Mouse (Mus musculus): ENCODE measurements around the gene Osbpl8.

The Osbpl8 gene

GRCm38 (mm10) chr10:111302486-111302885, 137.9 kb downstream of the Osbpl8 start:
- DNase-seq (ENCODE audit: low read depth, low spot score): no peak

- no peak for DNase-seq (ENCODE audit: low read depth, low spot score)
Observed at GRCm38 (mm10) chr10:111308850-111309501, 144.4 kb downstream of the Osbpl8 start.

DNA sequence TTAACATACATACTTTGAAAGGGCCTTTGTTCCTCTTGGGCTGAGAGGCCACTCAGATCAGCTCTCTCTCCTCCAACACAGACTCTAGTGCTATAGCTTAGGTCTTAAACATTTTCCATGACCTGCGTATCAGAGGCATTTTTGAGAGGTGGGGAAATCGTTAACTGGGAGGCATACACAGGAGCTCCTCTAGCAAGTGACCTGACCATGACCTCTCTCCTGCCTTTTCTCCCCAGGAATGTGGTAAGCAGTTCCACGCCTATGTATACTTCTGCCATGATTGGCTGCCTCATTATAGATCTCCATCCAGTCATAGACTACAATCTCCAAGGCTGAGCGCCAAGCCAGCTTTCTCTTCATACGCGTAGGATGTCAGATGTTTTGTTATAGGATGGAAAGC, 148.7 kb downstream of the Osbpl8 start:
- no peak for DNase-seq (ENCODE audit: low read depth, low spot score)

- no peak for DNase-seq (ENCODE audit: low read depth, low spot score)
Observed at GRCm38 (mm10) chr10:111314636-111315395, 150.3 kb downstream of the Osbpl8 start.

DNA sequence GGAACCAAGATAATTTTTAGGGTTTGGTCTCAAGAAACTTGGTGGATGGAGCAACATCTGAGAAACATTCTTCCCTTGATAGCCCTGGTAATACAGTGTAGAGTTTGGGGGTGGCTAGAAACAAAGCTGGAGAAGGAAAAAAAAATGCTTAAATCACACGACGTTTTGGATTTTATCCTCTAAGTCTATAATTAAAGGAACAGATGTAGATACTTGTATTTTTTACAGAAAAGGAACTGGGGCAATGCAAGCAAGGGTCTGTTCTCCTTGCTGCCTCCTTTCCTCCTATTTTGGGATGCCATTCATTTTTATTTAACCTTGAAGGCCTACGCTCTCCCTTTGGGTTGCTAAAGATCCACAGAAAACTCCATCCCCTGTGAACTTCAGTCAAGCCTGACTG, 151.4 kb downstream of the Osbpl8 start:
- no peak for DNase-seq (ENCODE audit: low read depth, low spot score)

- no peak for DNase-seq (ENCODE audit: low read depth, low spot score)
Observed at GRCm38 (mm10) chr10:111318021-111318420, 153.5 kb downstream of the Osbpl8 start.

GRCm38 (mm10) chr10:111318805-111319500, 154.4 kb downstream of the Osbpl8 start:
- no peak for DNase-seq (ENCODE audit: low read depth, low spot score)

DNA sequence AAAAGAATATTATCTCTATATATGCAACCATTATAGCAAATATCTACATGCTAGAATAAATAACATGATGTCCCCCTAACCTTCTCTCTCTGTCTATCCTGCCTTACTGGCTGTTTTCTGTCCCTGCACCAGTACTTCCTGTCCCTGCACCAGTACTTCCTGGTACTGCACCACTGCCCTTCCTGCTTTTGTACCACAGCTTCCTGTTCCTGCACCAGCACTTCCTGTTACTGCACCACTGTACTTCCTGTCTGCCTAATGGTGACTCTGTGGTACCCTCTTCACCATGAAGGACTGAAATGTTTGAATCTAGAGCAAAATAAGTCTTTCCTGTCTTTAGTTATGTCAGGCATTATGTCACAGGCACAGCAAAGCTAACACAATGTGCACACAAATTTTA, 156.0 kb downstream of the Osbpl8 start:
- no peak for DNase-seq (ENCODE audit: low read depth, low spot score)

GRCm38 (mm10) chr10:111327957-111328356, 163.4 kb downstream of the Osbpl8 start:
- no peak for DNase-seq (ENCODE audit: low read depth, low spot score)

GRCm38 (mm10) chr10:111329326-111329725, 164.8 kb downstream of the Osbpl8 start:
- no peak for DNase-seq (ENCODE audit: low read depth, low spot score)

- no peak for DNase-seq (ENCODE audit: low read depth, low spot score)
Observed at GRCm38 (mm10) chr10:111334902-111335301, 170.3 kb downstream of the Osbpl8 start.

DNA sequence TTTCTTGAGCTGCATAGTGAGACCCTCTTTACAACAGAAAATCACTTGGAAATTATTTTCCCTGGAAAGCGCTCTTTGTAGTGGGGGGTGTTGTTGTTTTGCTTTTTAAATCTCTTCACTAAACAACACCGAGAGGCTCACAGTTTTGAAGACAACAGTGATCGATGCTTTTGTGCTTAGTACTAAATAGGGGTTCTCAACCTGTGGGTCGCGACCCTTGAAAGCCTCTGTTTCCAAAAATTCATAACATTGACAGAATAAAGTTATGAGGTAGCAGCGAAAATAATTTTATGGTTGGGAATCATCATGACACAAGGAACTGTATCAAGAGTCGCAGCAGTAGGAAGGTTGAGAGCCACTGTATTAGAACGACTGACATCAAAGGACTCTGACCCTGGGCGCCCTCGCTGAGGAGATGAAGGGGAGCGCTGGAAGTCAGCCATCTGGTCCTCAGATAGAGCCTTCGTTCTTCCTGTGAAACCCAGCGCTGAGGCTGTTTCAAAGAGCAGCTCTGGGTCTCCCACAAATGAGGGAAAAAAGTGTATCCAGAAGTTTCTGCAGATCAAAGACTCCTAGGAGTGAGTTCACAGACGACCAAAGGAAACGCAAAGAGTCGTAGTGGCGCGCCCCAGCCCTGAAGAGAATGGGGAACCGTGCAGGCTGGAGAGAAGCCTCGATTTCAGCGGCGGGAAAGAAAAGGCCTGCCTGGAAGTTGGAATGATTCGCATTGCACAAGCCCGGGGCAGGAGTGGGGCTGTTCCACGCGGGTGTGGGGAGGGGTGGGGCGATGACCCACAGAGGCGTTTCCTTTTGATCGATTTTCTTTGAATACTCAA, 171.2 kb downstream of the Osbpl8 start:
- DNase-seq (ENCODE audit: low read depth, low spot score): peak; percentile 28

DNA sequence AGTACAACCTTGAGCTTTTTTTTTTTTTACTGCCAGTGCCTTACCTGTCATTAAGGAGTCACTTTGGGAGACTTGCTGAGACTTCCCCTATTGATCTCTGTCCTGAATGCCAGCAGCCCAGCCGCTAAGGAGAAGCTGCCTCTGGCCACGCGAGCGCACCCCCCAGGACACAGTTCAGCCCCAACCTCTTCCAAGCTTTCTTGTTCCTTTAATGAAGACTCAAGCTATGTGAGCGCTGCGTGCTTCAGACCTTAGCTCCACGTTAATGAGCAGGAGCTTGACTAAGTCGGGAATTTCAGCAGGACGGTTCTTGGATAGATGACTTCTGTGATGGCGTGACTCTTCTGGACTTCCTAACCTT, 171.8 kb downstream of the Osbpl8 start:
- peak; percentile 7 for DNase-seq (ENCODE audit: low read depth, low spot score)

- no peak for DNase-seq (ENCODE audit: low read depth, low spot score)
Observed at GRCm38 (mm10) chr10:111339296-111339695, 174.7 kb downstream of the Osbpl8 start.

- no peak for DNase-seq (ENCODE audit: low read depth, low spot score)
Observed at GRCm38 (mm10) chr10:111341761-111342160, 177.2 kb downstream of the Osbpl8 start.

- DNase-seq (ENCODE audit: low read depth, low spot score): no peak
Observed at GRCm38 (mm10) chr10:111343555-111343954, 179.0 kb downstream of the Osbpl8 start.

All from mesoderm, embryonic 11.5 days (tissue).